Mouse (Mus musculus) CH12.LX (cell line): Measurements from ENCODE around the gene Ttc7b.

Experiments used
- CTCF ChIP-seq, 2 experiments: IDR thresholded peaks in 1 of 2; conservative IDR thresholded peaks in 1 of 2; 2 replicates each; pipeline ENCODE4 v1.5.1; 2011 to 2012; ENCODE audit warnings: low read depth in 2 of 2, low read length in 2 of 2, improper control_type of control experiment in 1 of 2, inconsistent platforms in 1 of 2, mild to moderate bottlenecking in 1 of 2, moderate library complexity in 1 of 2
- EP300 ChIP-seq: IDR thresholded peaks from 2 replicates; pipeline ENCODE4 v1.6.1; 2011; ENCODE audit warnings: low read length, improper control_type of control experiment
- GABPA ChIP-seq: IDR thresholded peaks from 2 replicates; pipeline ENCODE4 v1.6.1; 2012; ENCODE audit warnings: low read depth, low read length, improper control_type of control experiment, inconsistent platforms; ENCODE audit not compliant: insufficient replicate concordance
- MXI1 ChIP-seq: IDR thresholded peaks from 2 replicates; pipeline ENCODE4 v1.6.1; 2011; ENCODE audit warnings: mild to moderate bottlenecking, low read depth, low read length, improper control_type of control experiment
- NELFE ChIP-seq: IDR thresholded peaks from 2 replicates; pipeline ENCODE4 v1.6.1; 2011; ENCODE audit warnings: low read depth, low read length, improper control_type of control experiment
- POLR2A ChIP-seq: IDR thresholded peaks from 2 replicates; pipeline ENCODE4 v1.6.1; 2011; ENCODE audit warnings: low read depth, mild to moderate bottlenecking, improper control_type of control experiment, low read length
- POLR2AphosphoS2 ChIP-seq: IDR thresholded peaks from 2 replicates; pipeline ENCODE4 v1.6.1; 2011; ENCODE audit warnings: low read depth, low read length, improper control_type of control experiment
- RCOR1 ChIP-seq: conservative IDR thresholded peaks from 2 replicates; pipeline ENCODE4 v1.6.1; 2012; ENCODE audit warnings: low read depth, mild to moderate bottlenecking, inconsistent platforms, low read length, improper control_type of control experiment
- SIN3A ChIP-seq: IDR thresholded peaks from 2 replicates; pipeline ENCODE4 v1.6.1; 2012; ENCODE audit warnings: low read length, improper control_type of control experiment, inconsistent platforms
- TCF12 ChIP-seq: IDR thresholded peaks from 2 replicates; pipeline ENCODE4 v1.6.1; 2014; ENCODE audit warnings: low read depth, mild to moderate bottlenecking, inconsistent platforms, low read length, improper control_type of control experiment
- UBTF ChIP-seq: IDR thresholded peaks from 2 replicates; pipeline ENCODE4 v1.6.1; 2012; ENCODE audit warnings: low read depth, mild to moderate bottlenecking, inconsistent platforms, low read length, improper control_type of control experiment, moderate library complexity
- USF2 ChIP-seq: conservative IDR thresholded peaks from 2 replicates; pipeline ENCODE4 v1.6.1; 2011; ENCODE audit warnings: low read depth, low read length, improper control_type of control experiment
- ZC3H11A ChIP-seq: IDR thresholded peaks from 2 replicates; pipeline ENCODE4 v1.6.1; 2012; ENCODE audit warnings: low read depth, mild to moderate bottlenecking, inconsistent platforms, low read length, improper control_type of control experiment
- ZNF384 ChIP-seq: IDR thresholded peaks from 2 replicates; pipeline ENCODE4 v1.6.1; 2012; ENCODE audit warnings: low read depth, low read length, improper control_type of control experiment, inconsistent platforms

DNA sequence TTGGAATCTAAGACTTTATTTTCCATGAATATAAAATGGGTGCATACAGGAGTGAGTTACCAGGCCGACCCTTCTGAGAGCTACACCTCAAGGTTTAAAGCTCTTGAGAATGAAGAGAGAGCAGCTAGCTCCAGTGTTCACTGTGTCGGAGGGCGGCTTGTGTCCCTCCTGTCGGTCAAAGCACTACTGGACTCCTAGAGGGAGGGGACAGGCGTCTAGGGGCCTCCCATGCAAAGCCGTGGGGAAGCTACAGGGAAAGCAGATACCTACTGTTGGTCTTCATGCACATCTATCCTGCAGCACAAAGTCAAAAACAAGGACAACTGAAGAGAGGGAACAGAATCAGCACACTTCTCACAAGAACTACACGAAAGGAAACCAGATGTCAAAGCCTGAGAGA is 74.9 kb downstream of the Ttc7b start:
- TF ChIP-seq USF2 (no peak), CTCF (conservative IDR thresholded peaks at IDR 0.05 in 1 of 2, IDR thresholded peaks at IDR 0.05 in 1 of 2; ENCODE audit: low read depth in 2 of 2, low read length in 2 of 2) (no peak), EP300 (no peak), POLR2A (no peak), TCF12 (no peak), UBTF (no peak), POLR2AphosphoS2 (no peak), ZNF384 (no peak), SIN3A (no peak), ZC3H11A (no peak), RCOR1 (no peak), MXI1 (no peak), NELFE (no peak), GABPA (no peak)
